Mouse (Mus musculus) NIH3T3 (cell line): Measurements from ENCODE around the gene Hnrnpa1.
A peak's percentile ranks its signal among the peaks of the same experiment; 100 is the strongest.
"Not testable (repeated sequence)": the region's sequence is repeated elsewhere in the genome, so short reads cannot be mapped to it uniquely, and the experiment has no call there.

Experiments used
- DNase-seq: peaks from one replicate; pipeline ENCODE4 v3.0.0-alpha.2; 2012; ENCODE audit warnings: low read depth

Gene Hnrnpa1

GRCm38 (mm10) chr15:103272419-103273279, 32.4 kb downstream of the Hnrnpa1 start, which contains the start of gene Copz1:
Gene Copz1, plus strand, starts transcription at chr15:103272714.
- DNase-seq, result peak; percentile 98

DNA sequence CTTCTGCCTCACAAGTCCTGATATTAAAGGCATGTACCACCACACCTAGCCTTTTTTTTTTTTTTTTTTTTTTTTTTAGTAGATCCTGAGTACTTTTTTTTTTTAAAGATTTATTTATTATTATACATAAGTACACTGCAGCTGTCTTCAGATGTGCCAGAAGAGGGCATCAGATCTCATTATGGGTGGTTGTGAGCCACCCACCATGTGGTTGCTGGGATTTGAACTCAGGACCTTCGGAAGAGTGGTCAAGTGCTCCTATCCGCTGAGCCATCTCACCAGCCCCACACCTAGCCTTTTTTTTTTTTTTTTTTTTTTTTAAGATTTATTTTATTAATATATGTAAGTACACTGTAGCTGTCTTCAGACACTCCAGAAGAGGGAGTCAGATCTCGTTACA, 35.7 kb downstream of the Hnrnpa1 start:
- DNase-seq, result not testable (repeated sequence)

GRCm38 (mm10) chr15:103277949-103278348, 37.7 kb downstream of the Hnrnpa1 start:
- DNase-seq, result no peak

DNA sequence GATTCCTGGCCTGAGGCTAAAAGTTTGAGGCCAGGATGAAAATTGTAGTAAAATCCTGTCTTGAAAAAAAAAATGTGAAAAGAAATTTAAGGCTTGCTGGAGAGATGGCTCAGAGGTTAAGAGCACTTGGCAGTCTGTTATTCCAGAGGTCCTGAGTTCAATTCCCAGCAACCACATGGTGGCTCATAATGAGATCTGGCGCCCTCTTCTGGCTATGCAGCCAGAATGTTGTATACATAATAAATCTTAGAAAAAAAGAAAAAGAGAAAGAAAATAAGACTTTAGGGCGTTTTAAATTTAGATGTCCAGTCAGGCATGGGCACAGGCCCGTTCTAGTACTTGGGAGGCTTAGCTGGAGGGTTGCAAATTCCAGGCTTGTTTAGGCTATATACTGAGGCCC, 39.5 kb downstream of the Hnrnpa1 start:
- peak; percentile 85 for DNase-seq

- peak; percentile 71 for DNase-seq
These were observed 40.7 kb downstream of the Hnrnpa1 start for GRCm38 (mm10) chr15:103280817-103281464.

DNA sequence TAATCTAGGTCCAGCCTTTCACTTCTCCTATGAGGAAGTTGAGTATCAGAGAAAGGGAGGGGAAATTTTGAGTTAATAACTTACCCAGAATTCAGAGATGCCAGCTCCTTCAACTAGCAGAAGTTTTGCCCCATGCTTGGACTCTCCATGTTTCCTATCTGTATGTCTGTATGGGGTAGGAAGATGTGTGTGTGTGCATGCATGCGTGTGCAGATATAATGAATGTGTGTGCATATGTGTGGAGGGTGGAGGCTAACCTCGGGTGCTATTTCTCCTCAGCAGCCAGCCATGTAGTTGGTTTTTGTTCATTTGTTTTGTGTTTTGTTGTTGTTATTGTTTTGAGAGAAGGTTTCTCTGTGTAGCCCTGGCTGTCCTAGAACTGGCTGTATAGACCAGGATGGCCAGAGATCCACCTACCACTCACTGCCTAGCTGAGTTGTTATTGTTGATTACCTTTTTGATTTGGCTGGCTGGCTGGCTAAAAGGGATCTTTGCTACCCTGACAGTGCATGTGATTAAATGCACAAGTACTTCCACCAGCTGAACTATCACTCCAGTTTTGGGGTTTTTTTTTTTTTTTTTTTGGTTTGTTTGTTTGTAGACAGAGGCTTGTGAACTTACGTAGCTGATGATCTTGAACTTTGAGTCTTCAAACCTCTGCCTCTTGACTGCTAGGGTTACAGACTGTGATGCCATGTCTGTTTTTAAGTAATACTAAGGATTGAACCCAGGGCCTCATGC, 41.4 kb downstream of the Hnrnpa1 start:
- DNase-seq, result no peak

DNA sequence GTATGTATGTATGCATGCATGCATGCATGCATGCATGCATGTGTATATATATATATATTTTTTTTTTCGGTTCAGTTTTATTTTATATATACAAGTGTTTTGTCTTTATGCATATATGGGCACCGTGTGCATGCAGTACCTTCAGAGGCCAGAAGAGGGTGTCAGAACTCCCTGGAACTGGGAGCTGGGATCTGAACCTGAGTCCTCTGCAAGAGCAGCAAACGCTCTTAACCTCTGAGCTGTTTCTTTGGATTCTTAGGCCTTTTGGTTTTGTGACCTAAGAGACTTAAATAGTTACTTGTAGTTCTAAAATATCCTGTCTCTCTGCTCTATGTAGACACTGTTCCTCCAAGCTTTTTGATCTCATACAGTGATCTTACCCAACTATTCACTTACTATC, 43.8 kb downstream of the Hnrnpa1 start:
- DNase-seq, result peak; percentile 79

DNA sequence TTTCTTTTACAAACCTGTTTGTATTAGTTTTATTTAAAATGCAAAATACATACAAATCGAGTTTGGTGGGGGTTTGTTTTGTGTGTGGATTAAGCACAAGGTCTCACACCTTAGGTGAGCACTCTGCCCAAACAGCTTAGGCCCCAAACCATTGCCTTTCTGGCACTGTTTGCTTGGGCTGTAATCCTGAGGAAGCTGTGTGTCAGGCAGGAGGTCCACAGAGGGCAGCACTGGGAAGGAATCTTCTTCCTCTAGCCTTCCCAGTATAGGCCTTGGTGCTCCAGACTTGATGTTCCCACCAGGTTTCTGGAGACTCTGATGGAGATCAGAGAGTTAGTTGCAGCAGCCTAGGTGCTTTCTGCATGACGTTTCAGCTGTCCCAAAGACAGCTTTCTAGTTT, 44.4 kb downstream of the Hnrnpa1 start:
- DNase-seq, result peak; percentile 71

DNA sequence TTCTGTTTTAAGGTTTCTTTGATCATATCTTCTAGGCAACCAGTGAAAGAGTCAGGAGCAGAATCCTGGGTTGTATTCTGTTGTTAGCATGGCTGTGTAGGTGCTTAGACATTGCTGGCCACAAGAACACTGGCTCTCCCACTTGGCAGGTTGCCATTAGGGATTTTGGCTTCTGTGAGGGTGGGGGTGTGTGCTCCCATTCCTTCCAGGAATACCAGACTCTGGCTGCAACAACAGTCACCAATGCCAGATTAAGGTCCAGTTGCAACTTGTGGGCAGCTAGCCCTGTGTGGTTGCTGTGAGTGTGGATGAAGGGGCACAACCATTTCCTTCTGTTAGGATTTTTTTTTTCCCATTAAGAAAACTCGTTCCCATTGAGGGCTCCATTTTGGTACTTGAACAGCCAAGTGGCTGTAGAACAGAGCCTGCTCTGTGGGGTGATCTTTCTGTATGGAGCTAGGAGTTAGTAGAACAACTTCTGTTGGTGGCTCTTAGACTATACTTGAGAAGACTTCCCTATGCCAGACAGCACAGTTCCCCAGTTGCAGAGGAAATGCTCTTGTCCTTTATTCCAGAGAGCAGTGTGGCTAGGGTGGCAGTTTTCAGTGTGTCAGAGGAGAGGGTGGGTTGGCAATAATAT, 45.7 kb downstream of the Hnrnpa1 start:
- DNase-seq, result peak; percentile 95

GRCm38 (mm10) chr15:103289600-103289999, 49.4 kb downstream of the Hnrnpa1 start:
- no peak for DNase-seq

DNA sequence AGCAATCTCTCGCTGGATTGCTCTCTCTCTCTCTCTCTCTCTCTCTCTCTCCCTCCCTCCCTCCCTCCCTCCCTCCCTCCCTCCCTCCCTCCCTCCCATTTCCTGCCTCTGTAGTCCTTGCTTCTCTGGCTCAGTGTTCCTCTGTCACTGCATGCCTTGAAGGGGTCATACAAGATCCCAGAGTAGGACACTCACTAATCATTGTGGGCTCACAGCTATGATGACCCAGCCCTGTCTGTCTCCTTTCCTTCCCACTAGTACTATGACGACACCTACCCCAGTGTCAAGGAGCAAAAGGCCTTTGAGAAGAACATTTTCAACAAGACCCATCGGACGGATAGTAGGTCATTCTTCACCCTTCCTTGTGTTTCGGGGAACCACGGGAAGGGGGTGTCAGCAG, 50.2 kb downstream of the Hnrnpa1 start:
- no peak for DNase-seq

GRCm38 (mm10) chr15:103290843-103291242, 50.6 kb downstream of the Hnrnpa1 start:
- no peak for DNase-seq

GRCm38 (mm10) chr15:103292673-103293345, 52.6 kb downstream of the Hnrnpa1 start:
- peak; percentile 80 for DNase-seq

DNA sequence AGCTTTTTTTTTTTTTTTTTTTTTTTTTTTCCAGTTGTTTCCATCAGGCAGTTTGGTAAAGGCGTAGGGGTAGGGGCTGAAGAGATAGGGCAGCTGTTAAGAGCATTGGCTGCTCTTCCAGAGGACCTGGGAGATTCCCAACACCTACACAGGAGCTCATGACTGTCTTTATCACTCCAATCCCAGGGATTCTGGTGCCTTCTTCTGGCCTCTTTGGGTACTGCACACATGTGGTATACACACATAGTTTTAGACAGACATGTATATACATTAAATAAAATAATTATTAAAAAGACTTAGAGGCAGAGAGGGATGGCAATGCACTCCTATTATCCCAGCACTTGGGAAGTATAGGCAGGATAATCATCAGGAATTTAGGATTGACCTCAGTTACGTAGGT, 53.1 kb downstream of the Hnrnpa1 start:
- DNase-seq, result peak; percentile 57

DNA sequence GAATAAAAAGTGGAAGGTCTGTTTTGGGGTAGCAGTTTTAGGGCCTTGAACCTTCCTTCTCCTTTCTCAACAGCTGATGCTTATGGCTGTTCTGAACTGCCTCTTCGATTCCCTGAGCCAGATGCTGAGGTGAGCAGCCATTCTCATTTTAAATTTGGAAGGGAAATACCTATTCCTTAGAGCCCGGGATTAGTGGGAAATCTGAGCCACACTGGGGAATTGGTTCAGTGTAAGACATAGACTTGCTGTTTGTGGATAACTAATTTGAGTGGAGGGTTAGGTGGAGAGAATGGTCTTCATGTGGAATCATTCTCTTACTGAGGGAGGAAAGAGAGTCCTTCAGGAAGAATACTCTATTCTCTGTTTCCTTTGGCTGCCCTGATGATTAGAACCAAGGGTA, 54.4 kb downstream of the Hnrnpa1 start:
- no peak for DNase-seq

DNA sequence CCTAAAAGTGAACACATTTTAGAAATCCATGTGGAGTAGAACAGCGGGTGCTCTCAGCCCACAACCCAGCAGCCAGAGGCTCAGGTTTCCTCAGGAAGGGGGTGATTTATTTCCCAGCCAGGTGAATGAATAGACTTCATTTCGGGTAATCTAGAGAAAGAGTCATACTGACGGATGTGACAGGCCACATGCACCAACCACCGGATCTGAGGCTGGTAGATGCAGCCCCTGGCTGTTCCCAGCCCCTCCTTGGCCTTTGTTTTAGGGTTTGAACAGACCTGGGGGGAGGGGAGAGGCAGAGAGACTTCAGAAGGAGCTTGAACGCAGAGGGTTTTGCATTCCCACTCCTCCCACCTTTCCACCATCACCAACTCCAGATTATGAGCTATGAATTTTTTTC, 55.6 kb downstream of the Hnrnpa1 start:
- no peak for DNase-seq
